Mouse (Mus musculus) forebrain, embryonic 13.5 days (tissue): Measurements from ENCODE around the gene Npdc1. TPM values are rescaled to one million over a fixed set of nuclear protein-coding genes. Genes with fewer than 3 reads are reported as not detected.

Source experiments
- ATAC-seq: fragments of 200-750 bp; cut with Nextera tagmentation; 2 replicates; pipeline ENCODE4 v1.8.0; 2017
- H3K27ac ChIP-seq: fragments of 300-500 bp; sonication (generic); 2 replicates; pipeline ENCODE4 v1.5.1; 2015; ENCODE audit warnings: inconsistent platforms, mild to moderate bottlenecking, moderate library complexity
- H3K27me3 ChIP-seq: fragments of 300-500 bp; sonication (generic); 2 replicates; pipeline ENCODE4 v1.6.1; 2015; ENCODE audit warnings: mild to moderate bottlenecking, inconsistent platforms
- H3K36me3 ChIP-seq: fragments of 300-500 bp; sonication (generic); 2 replicates; pipeline ENCODE4 v1.6.1; 2015; ENCODE audit warnings: mild to moderate bottlenecking, inconsistent platforms; ENCODE audit not compliant: poor library complexity, severe bottlenecking
- H3K4me1 ChIP-seq: fragments of 300-500 bp; sonication (generic); 2 replicates; pipeline ENCODE4 v1.6.1; 2015; ENCODE audit warnings: inconsistent platforms
- H3K4me2 ChIP-seq: fragments of 300-500 bp; sonication (generic); 2 replicates; pipeline ENCODE4 v1.6.1; 2015; ENCODE audit warnings: inconsistent platforms, mild to moderate bottlenecking, moderate library complexity
- H3K4me3 ChIP-seq: fragments of 300-500 bp; sonication (generic); 2 replicates; pipeline ENCODE4 v1.5.1; 2015; ENCODE audit warnings: mild to moderate bottlenecking, inconsistent platforms
- H3K9ac ChIP-seq: fragments of 300-500 bp; sonication (generic); 2 replicates; pipeline ENCODE4 v1.6.1; 2015; ENCODE audit warnings: mild to moderate bottlenecking, inconsistent platforms
- H3K9me3 ChIP-seq: fragments of 300-500 bp; sonication (generic); replicated peaks from 2 replicates; pipeline ENCODE4 v1.6.1; 2016; ENCODE audit warnings: inconsistent platforms
- WGBS: fragments of 180-500 bp; shearing (Covaris S2); methylation state at CpG from one replicate; pipeline ENCODE4 v1.1.7; 2015; 5-methylcytosine and 5-hydroxymethylcytosine counted together
- polyA plus RNA-seq: library from polyadenylated mRNA; unstranded; fragments of >200 nt; fragmentation: Nextera tagmentation; extraction: Ambion mirVana; gene quantifications from 2 replicates; pipeline ENCODE4 v1.2.1, GENCODE M21; 2015

Gene Npdc1
- polyA plus RNA-seq, 1 experiment from 2014 or later, result 287 TPM

DNA sequence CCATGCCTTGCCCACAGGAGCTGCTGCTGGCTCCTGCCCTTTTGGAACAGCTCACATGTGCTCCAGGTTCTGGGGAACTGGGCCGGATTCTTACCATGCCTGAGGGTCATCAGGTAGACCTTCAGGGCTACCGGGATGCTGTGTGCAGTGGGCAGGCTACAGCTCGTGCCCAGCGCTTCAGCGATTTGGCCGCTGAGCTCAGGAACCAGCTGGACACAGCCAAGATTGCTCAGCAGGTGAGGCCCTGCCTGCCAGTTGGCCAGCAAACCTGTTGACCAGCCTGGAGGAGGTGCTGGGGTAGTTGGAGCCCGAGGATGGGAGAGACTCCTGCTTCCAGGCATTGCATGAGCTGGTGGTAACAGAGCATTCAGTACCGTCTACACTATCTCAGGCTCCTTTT is 35.1 kb downstream of the Npdc1 start:
- H3K36me3 ChIP-seq, result peaks cover 64% of the 10 kb centered on the region
- 93% methylated on average over 8 of the region's 8 CpGs for WGBS

DNA sequence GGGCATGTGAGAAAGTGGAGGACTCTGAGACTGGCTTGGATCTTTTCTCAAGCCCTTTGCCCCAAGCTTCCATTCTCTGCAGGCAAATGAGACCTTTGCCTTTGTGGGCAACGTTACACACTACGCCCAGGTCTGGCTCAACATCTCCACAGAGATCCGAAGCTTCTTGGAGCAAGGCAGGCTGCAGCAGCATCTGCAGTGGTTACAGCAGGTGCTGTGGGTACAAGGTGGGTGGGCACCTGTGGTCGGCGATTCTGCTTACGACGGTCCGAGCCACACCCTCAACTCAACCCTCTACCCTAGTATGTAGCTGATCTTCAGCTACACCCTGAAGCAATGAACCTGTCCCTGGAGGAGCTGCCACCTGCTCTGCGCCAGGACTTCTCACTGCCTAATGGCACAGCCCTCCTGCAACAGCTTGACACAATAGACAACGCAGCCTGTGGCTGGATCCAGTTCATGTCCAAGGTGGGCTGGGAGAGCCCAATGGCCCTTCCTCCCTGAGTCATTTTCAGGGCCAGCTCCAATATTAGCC is 37.2 kb downstream of the Npdc1 start:
- 95% methylated on average over 10 of the region's 10 CpGs for WGBS
- no peak for ATAC-seq
- no peaks in the 10 kb centered on the region for H3K9me3 ChIP-seq

More for the DNA sequence above, 35.1 kb downstream of the Npdc1 start:
- no peak overlapping the region for H3K27ac ChIP-seq
- no peak overlapping the region for H3K4me2 ChIP-seq
- H3K4me1 ChIP-seq, result peaks cover 25% of the 10 kb centered on the region
- H3K9ac ChIP-seq, result no peak overlapping the region
- ATAC-seq, result no peak
- H3K4me3 ChIP-seq, result no peak overlapping the region
- no peaks in the 10 kb centered on the region for H3K9me3 ChIP-seq
- 0 out of 2 replicates have a peak, but pooled peaks cover 4% of the 10 kb centered on the region for H3K27me3 ChIP-seq

DNA sequence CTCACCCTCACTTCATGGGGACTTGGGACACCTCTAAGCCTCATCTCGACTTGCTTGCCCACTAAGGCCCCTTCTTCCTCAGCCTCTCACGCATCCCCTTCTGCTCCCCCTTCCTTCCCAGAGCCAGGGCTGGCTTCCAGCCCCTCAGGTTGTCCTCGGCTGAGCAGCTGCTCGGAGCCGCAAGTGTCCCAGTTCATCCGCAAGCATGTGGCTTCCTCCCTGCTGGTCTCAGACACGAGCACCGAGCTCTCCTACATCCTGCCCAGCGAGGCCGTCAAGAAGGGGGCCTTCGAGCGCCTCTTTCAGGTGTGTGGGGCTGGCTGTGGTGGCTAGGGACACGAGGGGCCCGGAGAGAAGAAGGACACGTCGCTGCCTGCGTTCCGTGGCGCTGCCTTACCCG is 41.9 kb downstream of the Npdc1 start:
- Histone ChIP-seq H3K27ac (no peak overlapping the region), H3K27me3 (no peaks in the 10 kb centered on the region), H3K9ac (no peak overlapping the region), H3K9me3 (no peaks in the 10 kb centered on the region), H3K4me2 (no peak overlapping the region), H3K4me3 (no peak overlapping the region), H3K4me1 (no peaks in the 10 kb centered on the region), H3K36me3 (peaks cover 100% of the 10 kb centered on the region)
- no peak for ATAC-seq
- 89% methylated on average over 20 of the region's 20 CpGs for WGBS

More for the DNA sequence above, 37.2 kb downstream of the Npdc1 start:
- Histone ChIP-seq H3K36me3 (peaks cover 85% of the 10 kb centered on the region), H3K4me1 (peaks cover 4% of the 10 kb centered on the region), H3K4me2 (no peak overlapping the region), H3K27me3 (no peaks in the 10 kb centered on the region), H3K9ac (no peak overlapping the region), H3K27ac (no peak overlapping the region), H3K4me3 (no peak overlapping the region)

DNA sequence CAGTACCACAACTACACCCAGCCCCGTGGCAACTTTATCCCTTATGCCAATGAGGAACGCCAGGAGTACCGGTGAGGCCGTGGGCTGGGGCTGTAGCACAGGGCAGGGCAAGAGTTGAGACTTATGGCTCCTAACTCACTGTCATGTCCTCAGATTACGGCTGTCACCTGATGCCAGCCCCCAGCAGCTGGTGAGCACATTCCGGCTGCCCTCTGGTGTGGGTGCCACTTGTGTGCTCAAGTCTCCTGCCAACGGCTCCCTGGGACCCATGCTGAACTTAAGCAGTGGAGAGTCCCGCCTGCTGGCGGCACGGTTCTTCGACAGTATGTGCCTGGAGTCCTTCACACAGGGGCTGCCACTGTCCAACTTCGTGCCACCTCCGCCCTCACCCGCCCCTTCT is 43.5 kb downstream of the Npdc1 start:
- ATAC-seq, result no peak
- Histone ChIP-seq H3K4me1 (no peaks in the 10 kb centered on the region), H3K4me2 (no peak overlapping the region), H3K27me3 (no peaks in the 10 kb centered on the region), H3K27ac (no peak overlapping the region), H3K9ac (no peak overlapping the region), H3K36me3 (peaks cover 100% of the 10 kb centered on the region), H3K4me3 (no peak overlapping the region), H3K9me3 (no peaks in the 10 kb centered on the region)
- 93% methylated on average over 14 of the region's 14 CpGs for whole genome bisulfite sequencing

DNA sequence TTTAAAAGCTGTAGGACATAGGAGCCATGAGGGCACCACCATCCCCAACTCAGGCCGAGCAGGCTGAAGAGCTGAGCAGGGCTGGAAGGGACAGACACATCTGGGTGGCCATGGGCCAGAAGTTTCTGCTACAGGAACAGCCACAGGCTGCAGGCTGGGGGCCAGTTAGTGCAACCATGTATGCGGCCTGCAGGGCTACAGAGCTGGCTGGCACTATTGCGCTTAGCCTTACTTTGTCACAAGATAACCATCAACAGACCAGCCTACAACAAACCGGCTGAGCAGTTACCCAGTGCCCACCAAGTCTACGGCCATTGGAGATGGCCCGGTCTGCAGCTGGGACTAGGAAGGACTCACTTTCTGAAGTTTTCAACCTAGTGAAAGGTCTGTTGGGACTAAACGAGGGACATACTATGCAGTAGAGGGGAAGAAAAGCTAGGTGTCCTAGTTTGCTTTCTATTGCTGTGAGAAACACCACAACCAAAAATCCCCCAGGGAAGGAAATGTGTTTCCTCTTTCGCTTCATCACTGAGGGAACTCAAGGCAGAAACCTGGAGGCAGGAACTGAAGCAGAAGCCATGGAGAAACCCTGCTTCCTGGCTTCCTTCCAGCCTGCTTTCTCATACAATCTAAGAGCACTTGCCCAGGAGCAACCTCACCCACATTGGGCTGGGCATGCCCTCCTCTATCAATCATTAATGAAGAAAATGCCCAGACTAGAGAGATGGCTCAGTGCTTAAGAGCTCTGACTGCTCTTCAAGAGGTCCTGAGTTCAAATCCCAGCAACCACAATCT is 51.9 kb downstream of the Npdc1 start:
- no peak overlapping the region for H3K27ac ChIP-seq
- H3K9ac ChIP-seq, result no peak overlapping the region
- ATAC-seq, result no peak
- no peaks in the 10 kb centered on the region for H3K9me3 ChIP-seq
- peaks cover 29% of the 10 kb centered on the region for H3K36me3 ChIP-seq
- H3K4me2 ChIP-seq, result no peak overlapping the region
- H3K4me1 ChIP-seq, result no peaks in the 10 kb centered on the region
- no peak overlapping the region for H3K4me3 ChIP-seq
- WGBS, result 83% methylated on average over 8 of the region's 8 CpGs
- H3K27me3 ChIP-seq, result no peaks in the 10 kb centered on the region

DNA sequence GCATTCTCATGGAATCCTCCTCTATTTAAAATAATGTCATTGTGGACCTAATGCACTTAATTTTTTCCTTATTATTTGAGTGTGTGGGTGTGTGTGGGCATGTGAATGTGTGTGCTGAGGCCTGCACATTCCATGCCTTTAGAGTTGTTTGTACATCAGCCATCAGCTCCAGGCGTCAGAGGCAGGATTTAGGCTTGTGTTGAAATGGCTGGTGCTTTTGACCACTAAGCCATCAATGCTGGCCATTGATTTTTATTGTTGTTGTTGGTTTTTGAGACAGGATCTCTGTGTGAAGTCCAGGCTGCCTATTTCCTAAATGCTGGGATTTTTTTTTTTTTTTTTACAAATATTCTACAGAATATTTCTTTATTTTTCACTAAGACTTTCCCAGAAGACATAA is 53.8 kb downstream of the Npdc1 start:
- Histone ChIP-seq H3K27me3 (no peaks in the 10 kb centered on the region), H3K9ac (no peak overlapping the region), H3K4me1 (no peaks in the 10 kb centered on the region), H3K27ac (no peak overlapping the region), H3K36me3 (peaks cover 15% of the 10 kb centered on the region), H3K4me3 (no peak overlapping the region), H3K4me2 (no peak overlapping the region), H3K9me3 (no peaks in the 10 kb centered on the region)
- WGBS, result 50% methylated on average over 1 of the region's 1 CpGs
- no peak for ATAC-seq

DNA sequence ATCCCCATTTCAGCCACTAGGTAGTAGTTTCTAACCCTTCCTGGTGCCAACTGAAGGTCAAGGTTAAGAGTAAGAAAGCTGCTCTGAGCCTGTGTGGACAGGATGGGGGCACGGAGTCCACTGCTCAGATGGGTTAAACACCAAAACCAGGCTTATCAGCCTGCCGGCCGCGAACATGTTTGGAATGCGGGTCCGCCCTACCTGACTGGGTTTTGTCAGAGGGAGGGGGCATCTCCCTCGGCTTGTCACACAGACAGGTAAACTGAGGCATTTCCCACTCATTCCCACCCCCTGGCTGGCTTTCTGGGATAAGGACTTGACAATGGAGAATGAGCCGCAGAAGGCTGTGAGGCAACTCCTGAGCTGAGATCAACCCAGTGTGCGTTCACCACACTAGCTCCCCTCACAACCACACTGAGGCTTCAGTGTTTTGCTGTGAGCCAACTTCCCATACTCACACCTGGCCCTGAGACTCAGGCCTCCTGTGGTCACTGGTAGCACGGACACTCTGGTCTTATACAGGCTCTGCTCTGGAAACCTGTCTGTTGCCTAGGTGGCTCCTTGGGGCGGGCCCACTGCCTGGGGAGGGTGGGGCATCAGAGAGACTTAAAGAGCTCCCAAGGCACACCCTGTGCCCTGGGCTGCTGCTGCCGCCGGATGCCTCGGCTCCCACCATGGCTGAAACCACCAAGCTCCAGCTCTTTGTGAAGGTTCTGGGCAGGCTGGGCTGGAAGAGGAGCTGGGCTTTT is 57.2 kb downstream of the Npdc1 start, which contains the start of gene Clic3:
Clic3 (plus strand) TSS at position 634 of the 749 bp plus-strand sequence.
- Histone ChIP-seq H3K4me3 (no peak within 1 kb of the TSS), H3K27ac (no peak within 1 kb of the TSS), H3K9ac (no peak within 1 kb of the TSS), H3K4me2 (no peak within 1 kb of the TSS), H3K36me3 (peaks cover 19% of the 10 kb centered on the region), H3K4me1 (peaks cover 21% of the 10 kb centered on the region), H3K9me3 (no peaks in the 10 kb centered on the region), H3K27me3 (no peaks in the 10 kb centered on the region)
- no peak for ATAC-seq
- WGBS, result 72% methylated on average over 14 of the region's 14 CpGs

DNA sequence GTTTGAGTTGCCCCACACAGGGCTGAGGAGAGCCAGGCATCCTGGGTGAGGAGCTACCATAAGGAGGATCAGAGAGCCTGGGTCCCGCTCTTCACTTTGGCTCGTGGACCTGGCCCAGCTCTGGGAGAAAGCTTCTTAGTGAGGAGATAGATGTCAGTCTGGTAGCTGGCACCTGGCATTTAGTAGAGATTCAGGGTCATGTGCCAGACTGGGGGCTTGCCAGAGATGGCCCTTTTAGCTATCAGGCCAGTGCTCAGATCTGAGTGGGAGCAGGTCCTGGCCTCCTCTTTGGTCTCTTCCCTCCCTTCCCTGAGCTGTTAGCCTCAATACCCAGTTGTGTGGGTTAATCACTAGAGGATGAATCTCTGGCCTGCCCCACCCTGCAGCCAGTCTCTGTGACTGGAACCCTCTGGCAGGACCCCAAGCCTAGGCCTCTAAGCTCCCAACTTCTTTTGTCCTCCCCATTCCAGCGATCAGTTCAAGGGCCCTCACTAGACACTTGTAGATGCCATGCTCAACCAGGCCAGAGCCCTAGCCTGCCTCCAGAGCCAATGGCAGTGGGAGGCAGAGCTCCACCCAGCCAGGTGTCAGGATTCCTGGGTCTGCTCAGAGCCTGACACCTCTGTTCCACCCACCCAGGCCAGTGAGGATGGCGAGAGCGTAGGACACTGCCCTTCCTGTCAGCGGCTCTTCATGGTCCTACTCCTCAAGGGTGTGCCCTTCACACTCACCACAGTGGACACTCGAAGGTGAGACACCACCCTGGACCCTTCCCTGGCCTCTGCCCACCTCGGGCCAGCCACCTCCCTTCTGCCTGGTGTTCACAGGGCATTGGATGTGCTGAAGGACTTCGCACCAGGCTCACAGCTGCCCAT is 58.1 kb downstream of the Npdc1 start:
- Histone ChIP-seq H3K4me1 (peaks cover 26% of the 10 kb centered on the region), H3K27ac (no peak overlapping the region), H3K4me2 (no peak overlapping the region), H3K9ac (no peak overlapping the region), H3K27me3 (no peaks in the 10 kb centered on the region), H3K9me3 (no peaks in the 10 kb centered on the region), H3K36me3 (peaks cover 19% of the 10 kb centered on the region), H3K4me3 (no peak overlapping the region)
- 85% methylated on average over 9 of the region's 9 CpGs for WGBS
- ATAC-seq, result no peak

DNA sequence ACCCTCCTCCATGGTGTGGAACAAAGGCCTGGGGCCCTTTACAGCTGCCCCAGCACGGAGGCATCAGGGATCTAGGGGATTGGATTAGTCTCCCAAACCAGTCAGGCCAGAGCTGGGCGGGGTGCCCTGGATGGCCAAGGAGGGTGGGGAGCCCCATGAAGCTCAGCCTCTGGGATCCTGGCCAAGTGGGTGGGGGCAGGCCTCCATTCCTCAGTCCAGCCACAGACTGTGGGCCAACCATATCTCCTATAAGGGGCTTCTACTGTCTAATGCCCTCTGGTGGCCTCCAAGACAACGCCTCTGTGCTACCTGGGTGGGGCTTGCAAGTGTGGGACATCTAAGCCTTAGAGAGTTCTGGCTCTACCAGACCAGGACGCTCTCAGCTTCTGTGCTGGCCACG is 59.8 kb downstream of the Npdc1 start:
- Histone ChIP-seq H3K36me3 (peaks cover 19% of the 10 kb centered on the region), H3K9me3 (no peaks in the 10 kb centered on the region), H3K9ac (no peak overlapping the region), H3K4me2 (peak overlapping the region; percentile 67; the same call in 1 of the 2 replicates), H3K27me3 (no peaks in the 10 kb centered on the region), H3K4me1 (peaks cover 26% of the 10 kb centered on the region), H3K27ac (no peak overlapping the region), H3K4me3 (no peak overlapping the region)
- ATAC-seq, result no peak
- 80% methylated on average over 5 of the region's 5 CpGs for WGBS
